Mouse (Mus musculus) left cerebral cortex, postnatal 4 days (tissue): ENCODE measurements around the gene Zfyve9. TPM values are rescaled to one million over a fixed set of nuclear protein-coding genes. Genes with fewer than 3 reads are reported as not detected.

Experiments
- DNase-seq: peaks from one replicate; pipeline ENCODE4 v3.0.0-alpha.2; 2022
- intact Hi-C: fragments of 180-260 bp; cut with DNase I; formaldehyde crosslinking; loops from one replicate; pipeline ENCODE4 v1.15.1; 2025
- total RNA-seq, 2 experiments: library from RNA; stranded (reverse); gene quantifications; 2 replicates each; pipeline ENCODE4 v1.2.3; 2021

Zfyve9 gene
- total RNA-seq, result 10 to 100 TPM; 49.6 to 53.0 TPM

DNA sequence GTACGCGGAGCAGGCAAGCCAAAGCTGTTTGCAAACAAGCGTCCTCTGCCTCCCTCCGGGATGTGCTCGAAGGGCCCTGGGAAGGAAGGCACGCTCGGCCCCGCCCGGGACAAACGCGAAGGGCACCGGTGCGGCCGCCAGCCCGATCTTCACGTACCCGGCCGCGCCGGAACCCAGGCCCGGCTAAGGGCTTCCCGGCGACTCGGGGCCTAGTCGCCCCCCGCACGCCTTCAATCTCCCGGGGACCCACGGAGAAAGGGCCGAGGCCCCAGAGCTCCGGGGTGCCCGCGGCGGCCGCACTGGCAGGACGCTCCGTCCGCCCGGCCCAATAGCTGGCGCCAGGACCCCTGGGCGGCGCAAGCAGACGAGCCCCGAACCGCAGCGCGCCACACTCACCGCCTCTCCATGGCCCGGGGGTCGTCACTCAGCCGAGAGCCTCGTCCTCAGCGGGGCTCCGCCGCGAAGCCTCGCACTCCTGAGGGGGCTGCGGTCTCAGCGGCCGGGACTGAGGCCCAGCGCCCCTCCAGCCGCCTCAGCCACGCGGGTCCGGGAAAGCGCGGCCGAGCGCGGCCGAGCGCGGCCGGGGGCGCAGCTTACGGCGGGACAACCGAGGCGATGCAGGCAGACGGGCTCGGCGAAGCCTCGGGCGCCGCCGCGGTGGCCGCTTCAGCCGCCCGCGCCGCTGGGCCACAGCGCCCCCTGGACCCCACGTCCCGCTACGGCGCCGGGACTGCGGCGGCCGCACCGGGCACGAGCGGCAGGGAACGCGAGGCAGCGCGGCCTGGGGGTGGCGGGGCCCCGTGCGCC, at the start of gene Zfyve9:
Gene Zfyve9 (minus strand): TSS at position 742 of the 807 bp plus-strand sequence.
- peak; percentile 75 for DNase-seq
- intact Hi-C loops, result no loop called here

- intact Hi-C loops, result no loop called here
- DNase-seq, result no peak
Measured at GRCm38 (mm10) chr4:108826643-108827042, 46.0 kb upstream of the Zfyve9 start.

DNA sequence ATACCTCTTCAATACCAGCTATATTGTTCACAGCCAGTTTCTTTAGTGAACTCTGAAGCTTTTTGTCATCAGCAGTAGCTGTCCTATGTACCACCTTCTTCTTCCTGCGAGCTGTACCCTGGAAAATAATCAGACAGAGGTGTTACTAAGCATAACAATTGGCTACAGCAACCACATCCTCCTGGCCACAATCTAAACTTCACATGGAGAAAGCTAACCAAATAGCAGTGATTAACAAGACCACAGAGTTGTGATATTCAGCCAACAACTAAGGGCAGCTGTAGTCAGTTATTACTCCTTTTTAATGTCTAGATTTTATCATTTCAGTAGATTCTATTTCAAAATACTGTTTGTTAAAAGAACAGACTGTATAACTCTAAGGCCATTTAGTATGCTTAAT, 45.5 kb upstream of the Zfyve9 start:
- DNase-seq, result no peak
- intact Hi-C loops, result no loop called here

GRCm38 (mm10) chr4:108825677-108826076, 45.1 kb upstream of the Zfyve9 start:
- no peak for DNase-seq
- intact Hi-C loops, result no loop called here

- intact Hi-C loops, result no loop called here
- DNase-seq, result no peak
Measured at GRCm38 (mm10) chr4:108811550-108811949, 31.0 kb upstream of the Zfyve9 start.

- intact Hi-C loops, result no loop called here
- DNase-seq, result no peak
Measured at GRCm38 (mm10) chr4:108811142-108811541, 30.5 kb upstream of the Zfyve9 start.

- no peak for DNase-seq
- intact Hi-C loops, result no loop called here
Measured at GRCm38 (mm10) chr4:108803535-108803934, 22.9 kb upstream of the Zfyve9 start.

GRCm38 (mm10) chr4:108798083-108798830, 17.7 kb upstream of the Zfyve9 start:
- intact Hi-C loops, result no loop called here
- DNase-seq, result peak; percentile 67

DNA sequence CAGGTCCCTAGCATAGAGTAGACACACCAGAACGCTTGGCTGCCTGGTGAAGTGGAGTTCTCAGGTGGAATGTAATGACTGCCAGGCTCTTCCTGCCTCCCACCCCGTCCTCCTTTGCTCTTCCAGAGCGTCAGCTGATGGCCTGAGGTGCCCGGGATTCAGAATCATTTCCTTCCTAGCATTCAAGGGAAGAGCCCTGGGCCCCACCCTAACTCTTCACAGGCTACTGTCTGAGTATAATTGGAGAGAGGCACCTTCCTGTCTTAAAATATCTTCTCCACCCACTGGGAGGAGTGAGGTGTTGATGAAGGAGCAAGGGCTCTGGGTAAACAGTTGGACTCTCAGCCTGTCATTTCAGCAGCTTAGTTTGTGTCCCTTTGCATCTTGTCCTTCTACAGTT, 16.1 kb upstream of the Zfyve9 start:
- no peak for DNase-seq
- intact Hi-C loops, result no loop called here

DNA sequence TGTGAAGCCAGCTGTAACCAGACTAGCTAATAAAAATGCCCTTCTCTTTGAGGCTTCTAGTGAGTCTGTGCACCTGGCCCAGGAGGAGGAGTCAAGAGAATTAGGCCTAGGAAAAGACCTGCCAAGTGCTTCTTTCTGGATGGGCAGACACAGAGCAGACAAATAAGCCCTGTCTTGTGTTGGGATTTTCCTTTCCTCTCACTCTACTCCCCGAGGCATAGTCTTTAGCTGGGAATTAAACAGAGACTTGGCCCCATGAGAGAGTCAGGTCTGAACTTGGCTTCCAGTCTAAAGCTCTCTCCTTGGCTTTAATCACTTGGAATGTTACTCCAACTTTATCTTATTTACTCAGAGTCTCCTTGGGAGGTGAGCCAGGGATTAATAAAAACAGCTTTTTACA, 13.3 kb upstream of the Zfyve9 start:
- DNase-seq, result no peak
- intact Hi-C loops, result no loop called here

- intact Hi-C loops, result no loop called here
- no peak for DNase-seq
Measured at GRCm38 (mm10) chr4:108790507-108790906, 9.9 kb upstream of the Zfyve9 start.

- intact Hi-C loops, result no loop called here
Measured at GRCm38 (mm10) chr4:108789258-108789936, 8.8 kb upstream of the Zfyve9 start.

DNA sequence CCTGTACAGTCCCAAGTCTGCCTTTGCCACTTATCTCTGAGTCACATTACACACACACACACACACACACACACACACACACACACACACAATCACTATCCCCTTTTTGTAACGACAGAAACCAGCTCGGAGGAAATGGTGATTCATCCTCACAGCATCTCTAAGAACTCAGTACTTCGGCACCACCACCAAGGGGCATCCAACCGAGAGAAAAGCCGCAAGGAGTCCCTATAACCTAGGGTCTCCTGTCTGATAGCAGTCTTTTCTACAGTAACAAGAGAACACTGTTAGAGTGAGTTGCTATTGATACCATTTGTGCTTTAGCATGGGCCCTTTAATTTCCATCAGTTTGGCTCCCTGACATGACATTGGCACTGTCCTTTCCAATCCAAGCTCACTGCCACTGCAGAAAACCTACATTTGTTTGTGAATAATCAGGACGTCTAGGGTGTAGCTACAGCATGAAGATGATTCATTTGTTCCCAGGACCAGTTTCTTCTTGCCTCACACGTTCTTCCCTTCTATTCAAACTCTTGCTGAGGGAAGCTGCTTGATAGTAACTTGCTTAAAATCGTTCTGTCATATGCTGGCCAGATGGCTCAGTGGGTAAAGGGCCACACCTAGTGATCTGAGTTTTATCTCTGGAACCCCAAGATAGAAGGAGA, 2.0 kb upstream of the Zfyve9 start:
- intact Hi-C loops, result no loop called here
- no peak for DNase-seq

More at GRCm38 (mm10) chr4:108789258-108789936, 8.8 kb upstream of the Zfyve9 start:
- no peak for DNase-seq

DNA sequence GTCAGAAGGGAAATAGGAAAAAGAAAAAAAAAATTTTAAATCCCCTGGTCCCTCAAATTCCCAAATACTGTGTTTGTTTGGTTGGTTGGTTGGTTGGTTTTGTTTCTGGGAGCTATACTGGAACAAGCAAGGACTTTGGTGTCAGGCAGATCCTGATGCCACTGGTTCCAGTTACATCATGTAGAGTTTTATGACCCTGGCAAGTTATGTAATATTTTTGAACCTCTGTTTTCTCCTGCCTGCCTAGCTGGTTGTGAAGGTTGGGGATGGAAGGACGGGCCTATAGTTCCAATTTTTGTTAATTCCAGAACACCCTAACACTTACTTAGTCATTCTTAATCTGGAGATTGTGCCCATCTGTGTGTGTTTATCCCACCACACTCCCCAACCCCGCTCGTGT, 998 bp upstream of the Zfyve9 start:
- no peak for DNase-seq
- intact Hi-C loops, result no loop called here

- DNase-seq, result no peak
- intact Hi-C loops, result no loop called here
Measured at GRCm38 (mm10) chr4:108780864-108781205, 237 bp upstream of the Zfyve9 start.

GRCm38 (mm10) chr4:108779763-108780056, 888 bp downstream of the Zfyve9 start:
- intact Hi-C loops, result no loop called here
- no peak for DNase-seq

- intact Hi-C loops, result no loop called here
- DNase-seq, result no peak
Measured at GRCm38 (mm10) chr4:108768527-108768926, 12.1 kb downstream of the Zfyve9 start.

- intact Hi-C loops, result no loop called here
- no peak for DNase-seq
Measured at GRCm38 (mm10) chr4:108759583-108759982, 21.0 kb downstream of the Zfyve9 start.

GRCm38 (mm10) chr4:108746160-108746873, 34.3 kb downstream of the Zfyve9 start:
- no peak for DNase-seq
- intact Hi-C loops, result no loop called here

DNA sequence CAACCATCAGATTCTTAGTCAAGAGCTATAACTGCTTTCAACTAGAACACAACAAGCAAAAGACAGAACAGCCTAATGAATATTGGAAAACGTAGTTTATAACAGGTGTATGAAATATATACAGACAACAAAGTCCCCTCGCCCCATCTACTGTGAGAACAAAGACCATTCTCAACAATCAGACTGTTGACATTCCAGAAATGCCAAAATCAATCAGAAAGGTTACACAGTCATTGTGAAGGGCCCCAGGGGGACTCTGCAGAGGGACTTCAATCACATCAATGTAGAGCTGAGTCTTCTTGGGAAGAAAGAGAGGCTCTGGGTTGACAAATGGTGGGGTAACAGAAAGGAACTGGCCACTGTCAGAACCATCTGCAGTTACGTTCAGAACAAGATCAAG, 49.0 kb downstream of the Zfyve9 start:
- no peak for DNase-seq
- intact Hi-C loops, result no loop called here

- intact Hi-C loops, result no loop called here
- DNase-seq, result no peak
Measured at GRCm38 (mm10) chr4:108730450-108730849, 50.1 kb downstream of the Zfyve9 start.
